Mouse (Mus musculus) spleen, adult 2 months (tissue): ENCODE results near the gene Rpl3.

Source experiments
- CTCF ChIP-seq: fragments of 200-500 bp; IDR thresholded peaks from 2 replicates; pipeline ENCODE4 v1.5.1; 2011; ENCODE audit warnings: mild to moderate bottlenecking, inconsistent platforms; ENCODE audit not compliant: insufficient read depth, insufficient read length, insufficient replicate concordance; ENCODE audit errors: extremely low read depth
- POLR2A ChIP-seq: fragments of 200-500 bp; IDR thresholded peaks from 2 replicates; pipeline ENCODE4 v1.6.1; 2011; ENCODE audit warnings: low read depth, low read length, inconsistent platforms

GRCm38 (mm10) chr15:80047973-80048372 is 43.7 kb downstream of the Rpl3 start:
- no peak for TF ChIP-seq POLR2A
- no peak for TF ChIP-seq CTCF
